Mouse (Mus musculus) heart, postnatal 4 days (tissue): Measurements from ENCODE around the gene Gcnt3. TPM values are rescaled to one million over a fixed set of nuclear protein-coding genes. Genes with fewer than 3 reads are reported as not detected.
A peak's percentile ranks its signal among the peaks of the same experiment; 100 is the strongest.

Experiments used
- DNase-seq: peaks from one replicate; pipeline ENCODE4 v3.0.0; 2021
- total RNA-seq, 2 experiments: library from RNA; stranded (reverse); gene quantifications; 2 replicates each; pipeline ENCODE4 v1.2.3; 2021

Gene Gcnt3
- total RNA-seq, 2 experiments from 2014 or later: not detected

DNA sequence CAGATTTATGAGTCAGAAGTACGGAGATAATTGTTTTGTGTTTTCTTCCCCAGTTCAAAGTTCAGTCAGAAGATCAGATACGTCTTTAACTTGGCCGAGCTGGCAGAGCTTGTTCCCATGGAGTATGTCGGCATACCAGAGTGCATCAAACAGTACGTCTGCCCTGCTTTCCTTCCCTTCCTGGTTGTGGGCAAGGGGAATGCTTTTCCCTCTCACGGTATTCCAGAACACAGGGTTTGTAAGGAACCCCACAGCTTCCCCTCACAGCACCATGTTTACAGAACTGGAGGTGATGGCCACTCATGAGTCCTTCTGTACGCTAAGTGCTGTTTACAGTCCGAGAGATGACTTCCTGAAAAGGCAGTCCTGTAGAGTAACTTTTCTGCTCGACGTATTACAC, 34.4 kb downstream of the Gcnt3 start:
- no peak for DNase-seq

DNA sequence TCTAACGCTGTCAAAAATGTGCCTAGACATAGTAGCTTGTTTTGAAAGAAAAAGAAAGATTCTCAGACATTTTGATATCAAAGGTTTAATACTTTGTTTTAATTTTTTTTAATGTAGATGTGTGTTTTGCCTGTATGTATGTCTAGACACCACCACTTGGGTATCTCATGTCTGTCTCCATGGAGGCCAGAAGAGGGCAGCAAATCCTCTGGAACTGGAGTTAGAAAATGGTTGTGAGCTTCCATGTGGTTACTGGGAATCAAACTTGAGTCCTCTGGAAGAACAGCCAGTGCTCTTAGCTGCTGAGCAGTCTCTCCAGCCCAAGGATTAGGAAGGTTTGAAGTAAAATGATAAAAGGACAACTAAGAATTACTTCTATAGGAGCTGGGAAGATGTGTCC, 38.6 kb downstream of the Gcnt3 start:
- DNase-seq: no peak

DNA sequence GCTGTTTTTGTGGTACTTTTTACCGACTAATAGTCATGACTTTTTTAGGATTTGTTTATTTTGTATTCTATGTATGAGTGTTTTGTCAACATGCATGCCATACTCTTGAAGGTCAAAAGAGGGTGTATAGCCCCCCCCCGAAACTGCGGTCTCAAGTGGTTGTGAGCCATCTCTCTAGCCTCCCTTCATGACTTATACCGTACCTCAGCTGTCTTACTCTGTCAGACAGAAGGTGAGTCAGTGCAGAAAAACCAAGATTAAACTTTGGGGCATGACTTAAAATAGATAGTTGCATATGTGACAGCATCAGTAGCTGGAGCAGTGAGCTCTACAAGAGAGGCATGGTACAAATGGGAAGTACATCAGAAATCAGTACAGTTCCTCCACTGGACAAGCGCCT, 43.3 kb downstream of the Gcnt3 start:
- DNase-seq: no peak

DNA sequence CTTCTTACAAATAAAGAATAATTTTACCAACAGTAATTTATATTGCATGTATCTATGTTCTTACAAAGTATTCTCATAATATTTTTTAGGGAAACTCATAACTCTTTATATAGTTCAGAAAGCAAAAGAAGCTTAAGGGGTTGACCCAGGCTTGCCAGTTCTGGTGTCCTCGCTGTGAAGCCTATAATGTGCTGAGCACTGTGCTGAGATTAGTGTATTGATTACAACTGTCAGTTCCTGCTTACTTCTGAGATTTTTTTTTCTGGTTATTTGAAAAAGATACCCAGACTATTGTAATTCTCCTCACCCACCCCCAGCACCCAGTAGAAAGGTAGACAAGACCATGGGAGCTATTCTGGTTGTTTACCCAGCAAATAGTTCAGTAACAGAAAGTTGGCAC, 44.4 kb downstream of the Gcnt3 start:
- DNase-seq: no peak

DNA sequence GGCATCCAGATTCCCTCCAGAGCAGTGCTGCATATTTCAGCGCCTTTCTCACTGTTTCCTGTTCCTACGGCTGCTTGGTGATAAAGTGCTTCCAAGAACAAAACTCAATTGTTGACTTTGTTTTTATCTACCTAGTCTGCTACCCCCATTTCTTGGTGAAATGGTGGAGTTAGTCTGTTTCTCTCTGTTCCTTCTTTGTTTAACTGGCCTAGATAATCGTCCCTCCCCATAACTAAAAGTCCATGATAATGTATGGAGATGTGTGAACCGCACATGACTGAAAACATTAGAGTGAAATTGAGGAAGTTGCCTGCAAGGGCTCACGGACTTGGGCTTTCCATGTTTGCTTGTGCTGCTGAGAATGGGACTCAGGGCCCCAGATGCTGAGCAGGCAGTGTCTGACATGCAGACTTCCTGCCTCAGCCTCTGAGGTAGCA, 45.0 kb downstream of the Gcnt3 start:
- DNase-seq: no peak

DNA sequence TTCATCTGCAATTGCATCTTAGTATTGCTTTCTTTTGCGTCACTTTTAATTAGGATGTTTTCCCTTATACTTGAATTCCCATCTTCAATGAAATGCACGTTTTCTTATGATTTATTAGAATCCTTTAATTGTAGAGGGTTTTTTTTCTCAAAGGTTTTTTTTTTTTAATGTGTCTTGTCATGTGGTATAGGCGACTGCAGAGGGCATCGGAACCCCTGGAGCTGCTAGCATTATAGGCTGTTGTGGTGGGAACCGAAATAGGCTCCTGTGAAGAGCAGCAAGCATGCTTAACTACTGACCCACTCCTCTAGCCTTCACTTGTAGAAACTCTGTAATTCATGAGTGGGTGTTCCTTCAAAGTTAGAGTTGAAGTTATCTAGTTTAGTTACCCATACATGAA, 47.5 kb downstream of the Gcnt3 start:
- DNase-seq: no peak

DNA sequence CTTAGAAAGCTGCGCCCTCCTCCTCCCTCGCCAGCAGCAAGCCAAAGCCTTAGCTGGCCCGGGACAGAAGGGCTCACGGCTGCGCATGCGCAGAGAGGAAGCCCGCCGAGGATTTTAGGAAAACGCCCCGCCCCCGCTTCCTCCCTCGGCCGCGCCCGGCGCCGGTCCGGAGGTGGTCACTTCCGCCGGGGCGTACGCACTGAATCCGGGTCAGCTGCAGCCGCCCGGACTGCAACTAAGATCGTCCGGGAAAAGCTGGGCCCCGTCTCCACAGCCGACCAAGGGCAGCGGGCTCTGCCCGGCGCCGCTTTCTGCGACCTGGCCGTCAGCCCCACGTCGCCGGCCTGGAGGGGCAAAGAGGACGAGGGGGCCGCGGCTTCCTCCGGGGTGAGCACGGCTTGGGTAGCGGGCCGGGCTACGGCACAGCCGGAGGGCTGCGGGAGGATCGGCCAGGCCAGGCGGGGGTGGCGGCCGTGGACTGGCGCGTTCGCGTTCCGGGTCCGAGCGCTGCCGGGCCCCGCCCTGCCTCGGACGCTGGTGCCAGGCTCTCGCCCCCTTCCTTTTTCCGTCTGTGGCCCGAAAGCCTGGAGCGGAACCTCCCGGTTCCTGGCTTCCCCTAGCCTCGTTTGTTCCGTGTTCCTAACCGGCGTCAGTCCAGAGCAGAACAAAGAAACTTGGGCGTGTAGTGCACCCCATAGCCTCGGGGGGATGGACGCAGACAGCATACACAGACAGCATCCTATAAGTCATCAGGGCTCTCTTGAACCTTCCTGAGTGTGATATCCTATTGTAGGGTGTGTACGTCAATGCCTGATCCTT, 48.4 kb downstream of the Gcnt3 start, which contains the start of gene Bnip2:
Bnip2 (plus strand) TSS at position 164 of the 819 bp plus-strand sequence.
- DNase-seq: peak; percentile 99

DNA sequence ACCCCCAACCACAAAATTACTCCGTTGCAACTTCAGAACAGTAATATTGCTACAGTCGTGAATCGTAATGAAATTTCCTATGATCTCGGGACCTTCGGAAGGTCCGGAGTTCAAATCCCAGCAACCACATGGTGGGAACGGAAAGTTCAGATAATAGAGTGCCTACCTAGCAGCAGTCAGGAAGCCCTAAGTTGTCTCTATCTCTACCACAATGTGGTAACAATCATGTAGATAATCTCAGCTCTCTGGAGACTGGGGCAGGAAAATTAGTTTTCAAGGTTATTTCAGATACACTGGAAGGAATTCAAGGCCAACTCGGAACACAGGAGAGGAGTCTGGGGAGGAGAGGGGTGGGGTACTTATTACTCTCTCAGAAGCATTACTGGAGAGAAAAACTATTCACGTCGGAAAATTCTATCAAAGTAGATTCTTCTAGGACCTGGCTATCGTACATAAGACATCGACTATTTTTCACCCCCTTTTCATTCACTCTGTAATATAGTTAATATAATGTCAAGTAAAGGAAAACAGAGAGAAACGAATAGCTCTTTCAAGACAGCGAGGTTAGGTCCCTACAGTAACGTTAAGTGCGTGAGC, 49.1 kb downstream of the Gcnt3 start:
- no peak for DNase-seq

DNA sequence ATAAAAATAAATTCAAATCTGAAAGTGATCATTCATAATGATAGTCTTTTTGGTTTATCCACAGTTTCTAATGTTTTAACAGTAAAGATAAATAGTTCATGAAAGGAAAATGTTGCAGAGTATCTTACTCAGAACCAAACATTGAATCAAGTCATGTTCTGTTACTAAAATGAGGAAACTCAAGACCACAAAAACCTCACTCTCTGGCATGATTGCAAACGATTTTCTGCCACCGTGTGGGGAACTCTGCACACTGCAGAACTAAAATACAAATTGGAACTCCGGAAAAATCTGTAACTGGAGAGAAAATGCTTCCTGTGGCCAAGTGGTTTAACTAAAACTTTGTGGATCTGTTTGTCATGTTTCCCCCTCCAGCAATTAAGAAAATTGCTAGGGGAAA, 50.3 kb downstream of the Gcnt3 start:
- peak; percentile 72 for DNase-seq

DNA sequence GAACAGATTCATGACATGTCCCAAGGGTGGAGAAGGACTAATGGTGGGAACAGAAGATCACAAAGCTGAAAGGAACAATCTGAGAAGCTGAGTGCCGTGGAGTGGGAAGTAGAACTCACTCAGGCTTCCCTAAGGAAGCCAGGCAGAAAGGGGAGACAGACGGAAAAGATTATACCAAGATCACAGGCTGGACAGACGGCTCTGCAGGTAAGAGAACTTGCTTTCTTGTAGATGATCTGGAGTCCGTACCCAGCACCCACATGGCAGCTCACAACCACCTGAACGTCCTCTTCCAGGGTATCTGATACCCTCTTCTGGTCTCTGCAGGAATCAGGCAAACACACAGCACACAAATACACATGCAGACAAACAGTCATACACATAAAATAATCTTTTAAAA, 51.3 kb downstream of the Gcnt3 start:
- no peak for DNase-seq

DNA sequence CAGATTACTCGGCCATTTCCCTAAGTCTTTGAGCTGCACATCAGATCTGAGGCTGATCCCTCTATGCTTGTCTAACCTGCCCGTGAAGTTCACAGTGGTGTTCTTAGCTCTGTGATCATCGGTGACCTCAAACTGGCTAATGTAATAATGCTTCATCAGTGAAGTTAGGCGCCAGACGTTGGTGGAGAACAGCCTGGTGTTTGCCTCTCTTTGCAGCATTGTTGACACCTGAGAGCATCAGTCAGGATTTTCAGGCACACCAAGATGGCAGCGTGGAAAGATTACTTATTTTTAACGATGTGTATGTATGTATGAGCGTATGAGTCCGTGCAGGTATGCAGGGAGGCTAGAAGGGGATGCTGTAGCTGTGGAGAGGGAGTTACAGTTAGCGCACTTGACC, 51.8 kb downstream of the Gcnt3 start:
- DNase-seq: no peak

DNA sequence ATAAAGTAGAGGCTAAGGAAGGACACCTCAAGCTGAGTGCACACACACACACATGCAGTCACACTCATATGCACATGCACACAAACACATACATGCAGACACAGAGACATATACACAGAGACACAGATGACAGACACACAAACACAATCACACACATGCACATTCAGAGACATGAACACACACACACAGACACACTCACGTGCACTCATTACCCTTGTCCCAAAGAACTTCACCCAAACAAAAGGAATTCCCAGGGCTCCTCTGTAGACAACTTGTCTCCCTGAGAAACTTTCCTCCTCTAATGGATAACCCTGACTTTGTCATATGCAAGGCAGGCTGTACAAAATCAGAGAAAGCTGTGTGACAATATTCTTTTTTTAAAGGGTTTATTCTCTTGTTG, 52.4 kb downstream of the Gcnt3 start:
- DNase-seq: no peak

Other genes starting within 250 kb of the Gcnt3 start
- gene Bnip2, start 48.6 kb downstream of the Gcnt3 start, total RNA-seq: 100 to 1,000 TPM; 105 to 107 TPM
- 10 to 100 TPM; 88.0 to 93.6 TPM for gene Gtf2a2, start 25.5 kb downstream of the Gcnt3 start, total RNA-seq
- gene Fam81a, start 104.5 kb upstream of the Gcnt3 start, total RNA-seq: 10 to 100 TPM; 25.4 to 28.1 TPM
- 10 to 100 TPM; 23.6 to 27.6 TPM for gene Myo1e, start 169.3 kb upstream of the Gcnt3 start, total RNA-seq